Mouse (Mus musculus): ENCODE measurements around the gene Ctu1.
"Not testable (repeated sequence)": the region's sequence is repeated elsewhere in the genome, so short reads cannot be mapped to it uniquely, and the experiment has no call there.

Ctu1 gene

DNA sequence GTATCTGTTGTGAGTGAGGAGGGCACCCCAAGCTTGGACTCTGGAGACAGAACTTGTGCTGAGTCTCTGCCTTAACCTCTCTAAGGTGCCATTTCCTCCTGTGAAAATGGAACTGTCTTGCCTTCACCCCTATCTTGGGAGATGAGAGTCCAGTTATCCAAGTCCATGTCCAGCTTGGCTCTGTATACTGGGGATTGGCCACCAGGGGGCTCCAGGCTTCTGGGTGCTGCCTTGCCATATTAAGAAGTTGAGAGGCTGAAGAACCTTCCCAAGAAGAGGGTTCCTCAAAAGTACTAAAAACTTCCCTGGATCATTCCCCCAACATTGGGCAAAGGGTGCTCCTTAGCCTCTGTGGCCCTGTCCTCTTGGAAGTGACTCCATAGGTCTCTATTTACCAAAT lies 6.7 kb downstream of the Ctu1 start:
- DNase-seq (ENCODE audit: low spot score in 2 of 2) = peak in 1 of 2 experiments; percentile 17

DNA sequence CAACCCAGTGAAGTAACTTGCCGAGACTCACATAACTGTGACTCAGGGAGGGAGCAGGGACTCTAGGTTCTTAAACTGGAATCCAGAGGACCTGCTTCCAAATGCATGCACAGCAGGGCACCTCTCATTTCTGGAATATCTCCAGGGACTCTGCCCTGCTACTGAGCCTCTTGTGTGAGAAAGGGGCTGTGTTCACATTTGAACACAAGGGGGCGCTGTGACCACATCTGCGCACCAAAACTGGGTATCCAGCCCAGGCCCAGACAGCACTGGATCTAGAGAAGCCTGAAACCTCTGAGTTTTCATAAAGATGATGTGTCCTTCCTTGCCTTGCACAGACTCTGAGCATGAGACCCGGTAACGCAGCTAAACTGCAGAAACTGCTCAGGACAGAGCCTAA lies 9.1 kb downstream of the Ctu1 start:
- peak; percentile 61 to 70 for DNase-seq (ENCODE audit: low spot score in 2 of 2)

DNA sequence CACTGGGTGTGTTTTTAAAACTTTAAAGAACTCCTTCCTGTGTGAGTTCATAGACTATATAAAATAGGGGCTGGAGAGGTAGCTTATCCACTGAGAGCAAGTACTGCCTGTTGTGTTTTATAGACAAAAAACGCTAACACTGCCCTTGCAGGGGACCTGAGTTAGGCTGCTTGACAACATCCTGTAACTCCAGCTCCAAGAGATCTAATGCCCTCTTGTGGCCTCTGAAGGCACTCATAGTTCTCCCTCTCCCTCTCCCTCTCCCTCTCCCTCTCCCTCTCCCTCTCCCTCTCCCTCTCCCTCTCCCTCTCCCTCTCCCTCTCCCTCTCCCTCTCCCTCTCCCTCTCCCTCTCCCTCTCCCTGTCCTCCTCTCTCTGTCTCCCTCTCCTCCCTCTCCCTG lies 10.7 kb downstream of the Ctu1 start:
- not testable (repeated sequence) for DNase-seq (ENCODE audit: low spot score in 2 of 2)

DNA sequence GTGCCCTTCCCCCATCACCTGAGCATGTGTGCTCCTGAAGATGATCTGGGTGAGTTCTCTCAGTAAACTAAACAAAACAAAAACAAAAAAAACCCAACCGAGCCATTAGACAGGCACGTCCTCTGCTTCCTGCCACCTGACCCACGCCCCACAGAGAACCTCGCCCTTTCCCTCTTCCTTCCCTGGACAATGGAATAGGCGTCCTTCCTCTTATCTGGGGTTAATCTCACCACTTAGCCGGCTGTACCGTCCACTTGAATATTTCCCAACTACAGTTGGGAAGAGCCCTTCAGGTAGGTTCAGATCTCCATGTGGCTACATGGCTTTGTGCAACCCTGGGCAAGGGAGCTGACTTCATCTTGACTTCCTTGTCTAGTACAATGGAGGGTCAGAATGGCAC lies 13.3 kb downstream of the Ctu1 start:
- no peak for DNase-seq (ENCODE audit: low spot score in 2 of 2)

DNA sequence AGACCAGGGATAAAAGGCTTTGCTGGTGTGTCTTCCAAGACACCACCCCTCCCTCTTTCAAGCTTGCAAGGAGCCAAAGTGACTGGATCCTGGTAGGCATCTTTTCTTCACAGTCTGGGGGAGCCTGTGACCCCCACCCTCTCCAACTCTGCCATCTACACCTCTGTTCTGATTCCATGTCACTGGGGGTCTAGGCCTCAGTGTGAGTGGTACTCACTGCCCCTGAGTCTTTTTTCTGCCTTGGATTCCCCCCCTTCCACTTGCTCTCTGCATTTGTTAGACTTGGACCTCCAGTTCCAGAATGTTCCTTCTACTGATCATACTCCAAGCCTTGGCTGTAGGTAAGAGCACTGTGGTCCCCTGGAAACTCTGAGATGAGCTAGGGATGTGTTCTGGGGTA lies 18.3 kb downstream of the Ctu1 start, which contains the start of gene Klk14:
TSS of gene Klk14 (plus strand) at position 301 of the 400 bp plus-strand sequence.
- no peak for DNase-seq (ENCODE audit: low spot score in 2 of 2)

DNA sequence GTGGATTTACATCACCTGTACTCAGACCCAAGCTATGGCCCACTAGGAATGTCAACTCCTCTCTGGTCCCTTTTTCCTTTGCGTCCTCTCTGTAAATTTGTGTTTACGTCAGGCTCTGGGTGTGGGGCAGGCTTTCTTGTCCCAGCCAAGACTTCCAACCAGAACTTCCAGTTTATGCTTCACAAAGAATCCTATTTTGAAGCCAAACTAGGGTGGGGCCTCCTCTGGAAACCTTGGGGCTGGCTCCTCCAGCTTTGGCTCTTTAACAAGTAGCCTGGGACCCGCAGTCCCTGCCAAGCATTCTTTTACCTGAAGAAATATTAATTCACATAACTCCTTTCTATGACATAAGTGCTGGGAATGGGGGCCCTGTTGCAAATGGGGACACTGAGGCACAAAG lies 38.2 kb downstream of the Ctu1 start:
- DNase-seq (ENCODE audit: low spot score in 2 of 2) = no peak

DNA sequence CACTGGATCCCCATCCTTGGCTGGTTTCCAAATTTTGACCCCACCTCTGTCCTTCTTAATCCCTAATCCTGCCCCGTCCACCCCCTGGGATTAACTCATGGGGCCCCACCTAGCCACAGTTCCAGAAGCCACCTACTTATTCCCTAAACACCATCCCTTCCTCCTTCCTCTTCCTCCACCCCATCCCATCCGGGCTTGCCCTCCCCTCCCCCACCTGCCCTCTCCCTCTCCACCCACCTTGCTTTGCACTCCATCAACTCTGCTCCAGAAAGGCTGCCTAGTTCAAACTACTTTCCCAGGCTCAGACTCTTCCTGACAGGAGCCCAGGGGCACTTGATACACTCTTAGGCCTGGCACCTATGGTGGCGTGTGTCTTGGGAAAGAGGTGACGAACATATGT lies 40.5 kb downstream of the Ctu1 start, which contains the start of gene Klk13:
TSS of gene Klk13 (plus strand) at position 301 of the 400 bp plus-strand sequence.
- no peak for DNase-seq (ENCODE audit: low spot score in 2 of 2)

DNA sequence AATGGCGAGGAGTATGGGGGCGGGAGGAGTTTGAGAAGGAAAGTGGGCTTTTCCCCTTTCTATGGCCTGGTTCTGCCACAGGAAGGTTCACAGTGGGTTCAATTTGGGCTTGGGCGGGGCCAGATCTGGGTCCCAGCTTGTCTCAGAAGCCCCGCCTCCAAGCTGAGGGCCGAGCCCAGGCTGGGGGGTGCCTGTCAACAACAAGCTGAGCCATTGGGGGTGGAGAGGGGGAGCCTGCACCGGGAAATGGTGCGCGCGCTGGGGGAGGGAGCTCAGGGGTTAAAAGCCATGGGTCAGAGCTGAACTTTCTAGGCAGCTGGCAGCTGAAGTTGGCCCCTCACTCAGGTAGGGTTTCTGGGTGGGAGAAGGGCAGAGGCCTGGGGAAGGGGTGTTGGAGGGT lies 41.1 kb downstream of the Ctu1 start:
- DNase-seq (ENCODE audit: low spot score in 2 of 2) = no peak

DNA sequence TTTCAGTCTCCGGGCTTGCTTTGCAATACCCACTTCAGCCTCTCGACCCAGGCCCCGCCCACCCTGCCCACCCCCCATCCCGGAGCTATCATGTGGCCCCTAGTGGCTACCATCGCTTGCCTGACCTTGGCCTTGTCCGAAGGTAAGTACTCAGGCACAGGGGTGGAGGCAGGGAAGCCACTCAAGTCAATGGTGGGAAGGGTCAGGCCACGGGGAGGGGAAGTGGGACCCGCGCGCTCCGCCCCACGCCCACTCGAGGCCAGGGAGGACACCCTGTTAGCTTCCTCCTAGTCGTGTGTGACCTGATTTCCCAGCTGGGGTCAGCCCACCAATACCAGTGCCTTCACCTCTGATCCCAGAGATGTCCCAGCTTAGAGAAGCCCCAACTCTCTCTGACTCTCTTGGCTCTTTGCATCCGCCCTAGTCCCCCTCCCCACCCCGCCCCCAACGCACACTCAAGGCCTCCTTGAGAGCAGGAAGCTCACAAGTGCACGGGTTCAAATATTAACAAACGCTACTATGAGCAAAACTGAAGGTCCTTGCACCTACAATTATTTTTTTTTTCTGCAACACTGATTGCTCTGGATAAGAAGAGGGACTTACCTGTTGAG lies 42.0 kb downstream of the Ctu1 start:
- no peak for DNase-seq (ENCODE audit: low spot score in 2 of 2)

Data from cerebellum, postnatal 4 days (tissue).